In genomic region chr4:145431910-145432765, GRCm38 (mm10) we compare ENCODE assay signal across 14 mouse cellular contexts.
A peak's percentile ranks its signal among the peaks of the same experiment; 100 is the strongest.
DNase-seq lines count a peak whose midpoint lies in the region; ATAC-seq and TF ChIP-seq lines count a peak whose summit lies in the region.
"Had no signal": no experiment of that assay in that cellular context is flagged by ENCODE, and none has a peak within 500 bp of the region (broad histone marks: within the 10 kb centered on the region; RNA-seq: fewer than 3 reads in every experiment).

No protein-coding gene starts in this region.

- no peak overlapping the region for H3ac ChIP-seq in C2C12 (ENCODE audit: control insufficient read depth, insufficient read length, low read depth)

- no peak for ATAC-seq in limb, embryonic 11.5 days (ENCODE audit: insufficient number of reproducible peaks, low FRiP score, low TSS enrichment, low read depth)
- ATAC-seq in hindbrain, embryonic 14.5 days (ENCODE audit: low FRiP score) = no peak

- H3K9me3 ChIP-seq in limb, embryonic 11.5 days (ENCODE audit: control insufficient read depth, low read length) = no peaks in the 10 kb centered on the region; the same call in 1 of the 2 replicates
- no peaks in the 10 kb centered on the region; the same call in 1 of the 2 replicates for H3K9me3 ChIP-seq in limb, embryonic 10.5 days (replicated peaks)
- H3K9me3 ChIP-seq in MEL (replicated peaks; ENCODE audit: insufficient read depth, low read length) = no peaks in the 10 kb centered on the region
- peaks cover 58% of the 10 kb centered on the region for H3K9me3 ChIP-seq in hindbrain, embryonic 14.5 days (ENCODE audit: control insufficient read depth, low read length)

- no peaks in the 10 kb centered on the region for H3K4me1 ChIP-seq in limb, embryonic 11.5 days (ENCODE audit: control insufficient read depth, insufficient read depth, low read length)
- H3K4me1 ChIP-seq in limb, embryonic 10.5 days = no peaks in the 10 kb centered on the region
- no peaks in the 10 kb centered on the region for H3K4me1 ChIP-seq in MEL (ENCODE audit: control insufficient read depth in 1 of 2, insufficient read depth in 2 of 2, low read length in 2 of 2)
- H3K4me1 ChIP-seq in hindbrain, embryonic 14.5 days (replicated peaks; ENCODE audit: control insufficient read depth, insufficient read depth, low read length) = no peaks in the 10 kb centered on the region
- H3K4me1 ChIP-seq: embryonic facial prominence, embryonic 13.5 days; heart, embryonic 13.5 days had no signal

- no peak overlapping the region for H3K4me2 ChIP-seq in limb, embryonic 11.5 days (ENCODE audit: low read depth, severe bottlenecking)
- no peak overlapping the region for H3K4me2 ChIP-seq in hindbrain, embryonic 14.5 days (replicated peaks)
- H3K4me2 ChIP-seq: embryonic facial prominence, embryonic 13.5 days; heart, embryonic 13.5 days had no signal

- 75% methylated on average over 8 of the region's 8 CpGs for WGBS in limb, embryonic 11.5 days
- 75% methylated on average over 8 of the region's 8 CpGs for WGBS in limb, embryonic 10.5 days
- WGBS in hindbrain, embryonic 14.5 days = 70% methylated on average over 8 of the region's 8 CpGs

- no peak for TF ChIP-seq POLR2A in MEL (IDR thresholded peaks at IDR 0.05; ENCODE audit: control insufficient read depth in 1 of 2, insufficient read depth in 1 of 2, low read depth in 1 of 2, low read length in 2 of 2, poor library complexity in 1 of 2)

- no peak for TF ChIP-seq RAD21 in MEL (IDR thresholded peaks at IDR 0.05; ENCODE audit: low read depth, low read length)

- no peaks in the 10 kb centered on the region for H3K36me3 ChIP-seq in limb, embryonic 11.5 days (ENCODE audit: control insufficient read depth, insufficient read depth, low read length)
- H3K36me3 ChIP-seq in limb, embryonic 10.5 days = no peaks in the 10 kb centered on the region
- no peaks in the 10 kb centered on the region for H3K36me3 ChIP-seq in C2C12 (ENCODE audit: control insufficient read depth, insufficient read depth)
- H3K36me3 ChIP-seq in MEL (ENCODE audit: control insufficient read depth in 1 of 2, insufficient read depth in 2 of 2, low read length in 2 of 2) = no peaks in the 10 kb centered on the region
- no peaks in the 10 kb centered on the region for H3K36me3 ChIP-seq in hindbrain, embryonic 14.5 days (replicated peaks; ENCODE audit: control insufficient read depth, insufficient read depth)
- H3K36me3 ChIP-seq: embryonic facial prominence, embryonic 13.5 days; heart, embryonic 13.5 days had no signal

- TF ChIP-seq CTCF in C2C12 (IDR thresholded peaks at IDR 0.05; ENCODE audit: control insufficient read depth, insufficient read depth, insufficient read length) (no peak), MEL (IDR thresholded peaks at IDR 0.05 in 2 of 3, conservative IDR thresholded peaks at IDR 0.05 in 1 of 3; ENCODE audit: control insufficient read depth in 1 of 3, insufficient read depth in 1 of 3, low read depth in 2 of 3, low read length in 3 of 3, poor library complexity in 1 of 3, severe bottlenecking in 1 of 3) (no peak)

- no peak overlapping the region for H3K4me3 ChIP-seq in limb, embryonic 11.5 days (ENCODE audit: low read depth, low read length)
- H3K4me3 ChIP-seq in limb, embryonic 10.5 days = no peak overlapping the region
- peak overlapping the region; percentile 19 for H3K4me3 ChIP-seq in C2C12 (ENCODE audit: insufficient read depth, poor library complexity, severe bottlenecking)
- no peak overlapping the region for H3K4me3 ChIP-seq in MEL (ENCODE audit: control insufficient read depth in 1 of 2, insufficient read depth in 1 of 2, low read depth in 2 of 2, low read length in 2 of 2)
- no peak overlapping the region for H3K4me3 ChIP-seq in hindbrain, embryonic 14.5 days (replicated peaks; ENCODE audit: low read length)
- H3K4me3 ChIP-seq: embryonic facial prominence, embryonic 13.5 days; heart, embryonic 13.5 days; left cerebral cortex, adult 2 months had no signal

- no peak for TF ChIP-seq EP300 in MEL (IDR thresholded peaks at IDR 0.05; ENCODE audit: low read depth in 1 of 2, low read length in 2 of 2)

- no peaks in the 10 kb centered on the region for H3K79me3 ChIP-seq in C2C12 (ENCODE audit: low read depth)

- H3K27me3 ChIP-seq in limb, embryonic 11.5 days (ENCODE audit: control insufficient read depth, insufficient read depth, low read length) = no peaks in the 10 kb centered on the region
- no peaks in the 10 kb centered on the region for H3K27me3 ChIP-seq in limb, embryonic 10.5 days (ENCODE audit: low read depth, poor library complexity, severe bottlenecking)
- H3K27me3 ChIP-seq in C2C12 (ENCODE audit: control insufficient read depth, insufficient read depth, insufficient read length) = no peaks in the 10 kb centered on the region
- H3K27me3 ChIP-seq in MEL (ENCODE audit: control insufficient read depth in 1 of 2, insufficient read depth in 2 of 2, low read length in 2 of 2) = no peaks in the 10 kb centered on the region
- no peaks in the 10 kb centered on the region for H3K27me3 ChIP-seq in hindbrain, embryonic 14.5 days (ENCODE audit: control insufficient read depth, insufficient read depth, low read length)
- H3K27me3 ChIP-seq: embryonic facial prominence, embryonic 13.5 days; heart, embryonic 13.5 days had no signal

- DNase-seq in limb, embryonic 11.5 days (ENCODE audit: low spot score) = peak; percentile 22
- no peak for DNase-seq in limb, embryonic 10.5 days (ENCODE audit: low spot score)
- DNase-seq in MEL (ENCODE audit: low read depth, low spot score) = peak; percentile 41
- peak; percentile 20 for DNase-seq in naive thymus-derived CD4-positive, alpha-beta T cell, adult 2 months (ENCODE audit: low read depth)
- DNase-seq in gastrocnemius, postnatal 25 days = no peak
- DNase-seq in hindbrain, embryonic 14.5 days (ENCODE audit: low spot score) = no peak
- DNase-seq: cerebellum, adult 11 months; cerebellum, postnatal 36 days; spleen, adult 18-20 months; thymus, postnatal 4 days had no signal

- no peaks in the 10 kb centered on the region for H3K79me2 ChIP-seq in C2C12 (ENCODE audit: control insufficient read depth, insufficient read depth)
- H3K79me2 ChIP-seq in MEL (ENCODE audit: control insufficient read depth, insufficient read depth, low read length, poor library complexity) = no peaks in the 10 kb centered on the region

- no peak overlapping the region for H3K9ac ChIP-seq in limb, embryonic 11.5 days (ENCODE audit: low read length)
- H3K9ac ChIP-seq in MEL (ENCODE audit: control insufficient read depth, low read depth, low read length, poor library complexity, severe bottlenecking) = no peak overlapping the region
- no peak overlapping the region for H3K9ac ChIP-seq in hindbrain, embryonic 14.5 days
- H3K9ac ChIP-seq: embryonic facial prominence, embryonic 13.5 days; heart, embryonic 13.5 days had no signal

- no peak overlapping the region for H3K27ac ChIP-seq in limb, embryonic 11.5 days (replicated peaks; ENCODE audit: low read depth, low read length)
- H3K27ac ChIP-seq in limb, embryonic 10.5 days = no peak overlapping the region
- no peak overlapping the region for H3K27ac ChIP-seq in MEL (ENCODE audit: control insufficient read depth, low read depth, low read length)
- H3K27ac ChIP-seq in hindbrain, embryonic 14.5 days = no peak overlapping the region
- H3K27ac ChIP-seq: embryonic facial prominence, embryonic 13.5 days; heart, embryonic 13.5 days; left cerebral cortex, adult 2 months had no signal

TF ChIP-seq in C2C12, 6 proteins besides CTCF, POLR2A, EP300 and RAD21:
- no peak for TF ChIP-seq CEBPB (IDR thresholded peaks at IDR 0.05; ENCODE audit: low read depth)
- TF ChIP-seq MAX (IDR thresholded peaks at IDR 0.05) = peak; percentile 31

TF ChIP-seq in MEL, 35 proteins besides CTCF, POLR2A, EP300 and RAD21:
- TF ChIP-seq MAX (IDR thresholded peaks at IDR 0.05; ENCODE audit: low read length) (no peak), KAT2A (conservative IDR thresholded peaks at IDR 0.05; ENCODE audit: low read depth, low read length) (no peak), MYB (IDR thresholded peaks at IDR 0.05; ENCODE audit: low read depth, low read length) (no peak), TBP (IDR thresholded peaks at IDR 0.05; ENCODE audit: low read depth, low read length) (no peak), SMC3 (IDR thresholded peaks at IDR 0.05; ENCODE audit: low read depth, low read length) (no peak), MXI1 (IDR thresholded peaks at IDR 0.05; ENCODE audit: low read depth, low read length) (no peak), POLR2AphosphoS2 (IDR thresholded peaks at IDR 0.05; ENCODE audit: low read length) (no peak), MAFK (IDR thresholded peaks at IDR 0.05; ENCODE audit: borderline replicate concordance, low read depth, low read length) (no peak)

Comparison
In these comparisons a context has a peak if more than half of its experiments do, and no peak if none do; other contexts are left out.
1. DNase-seq: peak in limb, embryonic 11.5 days (single experiment), MEL (single experiment) and naive thymus-derived CD4-positive, alpha-beta T cell, adult 2 months (single experiment); none in limb, embryonic 10.5 days (single experiment), gastrocnemius, postnatal 25 days (single experiment) and hindbrain, embryonic 14.5 days (single experiment).